Mouse (Mus musculus) limb, embryonic 14.5 days (tissue): Measurements from ENCODE around the gene Nlrp2. TPM values are rescaled to one million over a fixed set of nuclear protein-coding genes. Genes with fewer than 3 reads are reported as not detected.

Experiments used
- ATAC-seq: fragments of 200-750 bp; cut with Nextera tagmentation; 2 replicates; pipeline ENCODE4 v1.8.0; 2017; ENCODE audit warnings: low read depth, moderate number of reproducible peaks, moderate TSS enrichment; ENCODE audit not compliant: low FRiP score
- DNase-seq: peaks from one replicate; pipeline ENCODE4 v3.0.0-alpha.2; 2015; ENCODE audit warnings: low spot score
- H3K27ac ChIP-seq: fragments of 300-500 bp; sonication (generic); replicated peaks from 2 replicates; pipeline ENCODE4 v1.5.1; 2014; ENCODE audit warnings: low read depth, mild to moderate bottlenecking, low read length, moderate library complexity, mixed read lengths
- H3K27me3 ChIP-seq: fragments of 300-500 bp; sonication (generic); 2 replicates; pipeline ENCODE4 v1.6.1; 2014; ENCODE audit warnings: low read length, mixed read lengths; ENCODE audit not compliant: control insufficient read depth, insufficient read depth
- H3K36me3 ChIP-seq: fragments of 300-500 bp; sonication (generic); 2 replicates; pipeline ENCODE4 v1.6.1; 2014; ENCODE audit warnings: mild to moderate bottlenecking, low read length, moderate library complexity, mixed read lengths; ENCODE audit not compliant: control insufficient read depth, insufficient read depth
- H3K4me1 ChIP-seq: fragments of 300-500 bp; sonication (generic); 2 replicates; pipeline ENCODE4 v1.6.1; 2014; ENCODE audit warnings: antibody characterized with exemption, low read length, mixed read lengths; ENCODE audit not compliant: control insufficient read depth, insufficient read depth
- H3K4me2 ChIP-seq: fragments of 300-500 bp; sonication (generic); replicated peaks from 2 replicates; pipeline ENCODE4 v1.6.1; 2014; ENCODE audit warnings: low read depth, mild to moderate bottlenecking, low read length, moderate library complexity; ENCODE audit not compliant: severe bottlenecking
- H3K4me3 ChIP-seq: fragments of 300-500 bp; sonication (generic); replicated peaks from 2 replicates; pipeline ENCODE4 v1.5.1; 2014; ENCODE audit warnings: low read length
- H3K9ac ChIP-seq: fragments of 300-500 bp; sonication (generic); 2 replicates; pipeline ENCODE4 v1.6.1; 2014; ENCODE audit warnings: mild to moderate bottlenecking, low read depth, low read length, moderate library complexity; ENCODE audit not compliant: severe bottlenecking
- H3K9me3 ChIP-seq: fragments of 300-500 bp; sonication (generic); 2 replicates; pipeline ENCODE4 v1.6.1; 2016; ENCODE audit warnings: low read length; ENCODE audit not compliant: control insufficient read depth
- POLR2A ChIP-seq: fragments of 200-500 bp; IDR thresholded peaks from 2 replicates; pipeline ENCODE4 v1.8.0; 2012; ENCODE audit warnings: inconsistent platforms, mild to moderate bottlenecking, moderate library complexity, borderline replicate concordance; ENCODE audit not compliant: insufficient read depth, insufficient read length; ENCODE audit errors: extremely low read depth
- WGBS: fragments of 180-500 bp; shearing (Covaris S2); extraction: QIAGEN DNeasy Blood & Tissue Kit; methylation state at CpG from one replicate; pipeline ENCODE4 v1.1.7; 2014; 5-methylcytosine and 5-hydroxymethylcytosine counted together
- polyA plus RNA-seq, 2 experiments: library from polyadenylated mRNA; depleted of rRNA in 1 of 2; stranded (reverse) in 1 of 2; unstranded in 1 of 2; fragments of >200 nt; fragmentation: Nextera tagmentation in 1 of 2; extraction: Ambion mirVana in 1 of 2; gene quantifications; 2 replicates each; pipeline versions ENCODE4 v1.2.1 to v1.2.3; 2012 to 2014

The Nlrp2 gene
- not detected in 2 replicates for polyA plus RNA-seq (2012; rRNA removed)
- not detected in 2 replicates for polyA plus RNA-seq (2014; fragmentation: Nextera tagmentation; extraction: Ambion mirVana)

- Histone ChIP-seq H3K36me3 (no peaks in the 10 kb centered on the region), H3K4me2 (no peak within 1 kb of the TSS), H3K4me1 (no peaks in the 10 kb centered on the region), H3K9ac (no peak within 1 kb of the TSS), H3K4me3 (no peak within 1 kb of the TSS), H3K27ac (no peak within 1 kb of the TSS), H3K27me3 (no peaks in the 10 kb centered on the region), H3K9me3 (peaks cover 11% of the 10 kb centered on the region)
- no peak for TF ChIP-seq POLR2A
- 75% methylated on average over 4 of the region's 4 CpGs for WGBS
- DNase-seq (no peak), ATAC-seq (no peak)
Observed at GRCm38 (mm10) chr7:5350935-5351334, at the start of gene Nlrp2. TSS of gene Nlrp2 (minus strand) at chr7:5351035.

GRCm38 (mm10) chr7:5366724-5367123, 15.9 kb upstream of the Nlrp2 start:
- no peaks in the 10 kb centered on the region for H3K27me3 ChIP-seq
- 77% methylated on average over 2 of the region's 2 CpGs for WGBS

GRCm38 (mm10) chr7:5363599-5363998, 12.8 kb upstream of the Nlrp2 start:
- no peak overlapping the region for H3K4me2 ChIP-seq
- TF ChIP-seq POLR2A: no peak
- peaks cover 14% of the 10 kb centered on the region; the same call in 1 of the 2 replicates for H3K9me3 ChIP-seq
- DNase-seq (no peak), ATAC-seq (no peak)
- WGBS: 95% methylated on average over 5 of the region's 5 CpGs
- H3K4me3 ChIP-seq: no peak overlapping the region
- H3K4me1 ChIP-seq: no peaks in the 10 kb centered on the region
- no peak overlapping the region for H3K27ac ChIP-seq
- H3K9ac ChIP-seq: no peak overlapping the region
- no peaks in the 10 kb centered on the region for H3K36me3 ChIP-seq
- H3K27me3 ChIP-seq: no peaks in the 10 kb centered on the region

More at GRCm38 (mm10) chr7:5366724-5367123, 15.9 kb upstream of the Nlrp2 start:
- no peak for DNase-seq
- no peak for TF ChIP-seq POLR2A
- Histone ChIP-seq H3K4me3 (no peak overlapping the region), H3K9ac (no peak overlapping the region), H3K27ac (no peak overlapping the region), H3K9me3 (peaks cover 11% of the 10 kb centered on the region; the same call in 1 of the 2 replicates), H3K36me3 (no peaks in the 10 kb centered on the region), H3K4me2 (no peak overlapping the region), H3K4me1 (no peaks in the 10 kb centered on the region)
- ATAC-seq: no peak

- H3K4me3 ChIP-seq: no peak within 1 kb of the TSS
- no peaks in the 10 kb centered on the region for H3K4me1 ChIP-seq
- no peaks in the 10 kb centered on the region for H3K27me3 ChIP-seq
- H3K27ac ChIP-seq: no peak within 1 kb of the TSS
- H3K9me3 ChIP-seq: peaks cover 8% of the 10 kb centered on the region
- ATAC-seq (no peak), DNase-seq (no peak)
- H3K36me3 ChIP-seq: no peaks in the 10 kb centered on the region
- WGBS: 67% methylated on average over 1 of the region's 1 CpGs
- no peak within 1 kb of the TSS for H3K4me2 ChIP-seq
- TF ChIP-seq POLR2A: no peak
- no peak within 1 kb of the TSS for H3K9ac ChIP-seq
Observed at GRCm38 (mm10) chr7:5350237-5350636, 598 bp downstream of the Nlrp2 start, which contains the start of gene Gm5065. TSS of gene Gm5065 (plus strand) at chr7:5350537.

GRCm38 (mm10) chr7:5327511-5327910, 23.3 kb downstream of the Nlrp2 start:
- Histone ChIP-seq H3K27ac (no peak overlapping the region), H3K9ac (no peak overlapping the region), H3K9me3 (peaks cover 7% of the 10 kb centered on the region; the same call in 1 of the 2 replicates), H3K4me1 (no peaks in the 10 kb centered on the region), H3K4me2 (no peak overlapping the region), H3K4me3 (no peak overlapping the region), H3K36me3 (no peaks in the 10 kb centered on the region), H3K27me3 (no peaks in the 10 kb centered on the region)
- TF ChIP-seq POLR2A: no peak
- DNase-seq (no peak), ATAC-seq (no peak)
- WGBS: 85% methylated on average over 1 of the region's 1 CpGs
